Mouse (Mus musculus) heart, adult 18-20 months (tissue): ENCODE data around the gene Slc6a1. TPM values are rescaled to one million over a fixed set of nuclear protein-coding genes. Genes with fewer than 3 reads are reported as not detected.
"Not testable (repeated sequence)": the region's sequence is repeated elsewhere in the genome, so short reads cannot be mapped to it uniquely, and the experiment has no call there.

Experiments
- DNase-seq, 2 experiments: peaks; one replicate each; pipeline ENCODE4 v3.0.0; 2021 to 2022; ENCODE audit warnings: mixed read lengths in 1 of 2
- total RNA-seq, 2 experiments: library from RNA; stranded (reverse); gene quantifications; 2 replicates each; pipeline ENCODE4 v1.2.3; 2021

The Slc6a1 gene
- total RNA-seq, 2 experiments from 2014 or later: 0.05 TPM; not detected in 1

DNA sequence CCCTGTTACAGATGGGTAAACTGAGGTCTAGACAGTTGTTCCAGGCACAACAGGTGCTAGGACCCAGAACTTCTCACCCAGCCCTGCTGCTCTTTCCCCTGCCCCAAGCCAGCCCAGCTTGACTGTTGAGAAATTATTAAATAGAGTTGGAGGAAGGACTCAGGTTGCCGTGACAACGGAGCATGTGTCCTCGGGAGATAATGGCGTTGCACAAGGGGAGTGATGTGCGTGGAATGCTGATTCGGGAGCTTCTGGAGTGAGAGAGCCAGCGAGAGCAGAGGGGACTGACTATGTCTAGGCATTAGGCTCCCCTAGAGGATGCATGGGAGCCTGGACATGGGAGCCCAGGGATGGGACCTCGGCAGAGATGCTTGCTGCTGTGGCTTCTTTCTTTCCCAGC is 7.7 kb downstream of the Slc6a1 start:
- DNase-seq: no peak

DNA sequence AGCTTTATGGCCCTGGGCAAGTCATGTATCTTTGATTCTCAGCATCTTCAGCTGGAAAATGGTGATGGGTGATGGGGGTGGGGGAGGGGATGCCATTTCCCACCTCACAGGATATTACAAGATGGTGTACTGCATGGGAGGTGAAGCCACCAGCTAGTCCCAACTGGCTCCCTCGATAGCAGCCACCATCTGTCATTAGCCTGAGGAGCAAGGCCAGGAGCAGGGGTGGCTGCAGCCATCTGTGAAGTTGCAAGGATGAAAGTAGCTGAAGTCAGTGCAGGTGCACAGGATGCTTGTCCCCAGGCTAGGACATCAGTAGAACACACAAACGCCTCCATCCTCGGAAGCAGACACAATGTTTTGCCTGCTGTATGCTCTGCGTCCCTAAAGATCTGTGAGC is 8.5 kb downstream of the Slc6a1 start:
- no peak for DNase-seq

DNA sequence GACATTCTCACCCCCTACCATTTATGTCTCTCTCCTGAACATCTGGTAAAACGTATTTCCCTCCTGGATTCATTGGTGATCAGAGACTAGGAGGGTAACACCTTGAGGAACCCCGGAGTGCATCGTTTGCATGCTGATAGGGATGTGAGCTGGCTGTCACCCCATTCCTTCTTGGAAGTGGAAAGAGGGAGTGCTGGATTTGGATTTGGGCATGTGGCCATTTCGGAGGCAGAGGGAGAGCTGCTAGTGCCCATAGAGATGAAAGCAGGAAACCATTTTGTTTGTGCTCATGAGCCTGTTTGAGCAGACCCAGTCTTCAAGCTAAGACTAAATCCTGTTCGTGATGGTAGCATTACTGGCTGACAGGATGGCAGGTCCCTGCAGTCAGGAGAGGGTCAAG is 9.0 kb downstream of the Slc6a1 start:
- DNase-seq: no peak

DNA sequence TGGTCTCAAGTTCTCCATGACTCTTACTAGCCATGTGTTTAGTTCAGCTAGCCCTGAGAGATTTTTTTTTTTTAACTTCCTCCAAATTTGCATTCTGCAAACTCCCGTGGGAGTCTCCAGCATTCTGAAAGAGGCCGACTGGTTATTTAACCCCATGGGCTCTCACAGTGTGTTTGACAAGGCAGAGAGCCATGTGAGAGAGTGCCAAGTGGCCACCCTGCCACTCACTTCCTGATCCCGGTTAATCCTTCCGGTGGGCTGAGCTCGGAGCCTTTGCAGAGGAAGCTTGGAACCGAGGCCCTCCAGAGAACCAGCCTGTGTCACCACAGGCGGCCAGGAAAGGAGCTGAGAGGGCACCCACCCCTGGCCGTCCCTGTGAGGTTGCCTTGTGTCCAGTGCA is 11.1 kb downstream of the Slc6a1 start:
- DNase-seq: peak; percentile 6 to 11

DNA sequence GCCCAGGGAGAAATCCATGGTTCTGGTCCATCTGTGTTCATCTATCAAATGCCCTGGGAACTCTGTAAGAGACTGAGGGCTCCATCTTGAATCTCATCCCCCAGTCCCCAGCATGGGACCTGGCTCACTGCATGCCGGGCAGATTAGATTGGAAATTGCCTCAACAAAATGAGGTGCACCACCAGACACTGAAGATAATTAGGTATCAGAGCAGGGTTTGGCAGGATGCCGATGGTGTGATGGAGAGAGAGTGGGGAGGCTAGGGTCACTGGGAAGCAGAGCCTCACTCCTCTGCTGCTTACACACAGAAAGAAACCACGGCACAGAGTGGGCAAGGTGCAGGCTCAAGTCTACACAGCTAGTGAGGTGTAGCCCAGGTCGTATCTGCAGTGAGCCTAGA is 12.7 kb downstream of the Slc6a1 start:
- no peak for DNase-seq

DNA sequence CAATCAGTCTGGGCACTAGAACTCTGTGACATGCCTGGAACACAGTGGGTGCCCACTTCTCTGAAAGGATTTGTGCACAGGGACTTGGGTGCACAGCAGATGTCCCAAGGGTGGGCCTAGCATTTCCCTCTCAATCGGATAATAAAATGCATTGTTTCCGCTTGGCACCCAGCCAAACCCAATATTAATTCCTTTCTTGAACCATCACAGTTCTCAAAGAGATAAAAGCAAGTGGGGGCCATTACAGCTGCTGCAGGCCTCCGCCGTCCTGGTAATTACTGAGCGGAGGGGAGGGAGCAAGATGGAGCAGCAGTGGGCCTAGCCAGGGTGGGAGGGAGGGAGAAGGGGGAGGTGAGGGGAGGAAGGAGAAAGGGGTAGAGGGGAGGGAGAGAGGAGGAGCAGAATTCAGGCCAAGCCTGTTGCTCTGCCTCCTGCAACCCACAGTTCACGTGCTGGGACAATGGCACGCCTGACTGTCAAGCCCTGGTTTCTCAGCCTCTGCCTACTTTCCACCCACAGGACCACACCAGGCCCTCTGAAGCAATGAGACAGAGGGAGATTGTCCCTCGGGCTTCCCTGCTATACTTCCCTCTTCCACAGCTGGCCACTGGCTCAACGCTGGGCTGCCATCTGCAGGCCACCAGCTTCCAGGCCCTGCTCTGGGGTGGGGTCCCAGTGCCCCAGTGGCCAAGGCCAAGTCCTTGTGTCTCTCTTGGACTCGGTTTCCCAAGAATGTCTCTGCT is 15.0 kb downstream of the Slc6a1 start:
- no peak for DNase-seq

DNA sequence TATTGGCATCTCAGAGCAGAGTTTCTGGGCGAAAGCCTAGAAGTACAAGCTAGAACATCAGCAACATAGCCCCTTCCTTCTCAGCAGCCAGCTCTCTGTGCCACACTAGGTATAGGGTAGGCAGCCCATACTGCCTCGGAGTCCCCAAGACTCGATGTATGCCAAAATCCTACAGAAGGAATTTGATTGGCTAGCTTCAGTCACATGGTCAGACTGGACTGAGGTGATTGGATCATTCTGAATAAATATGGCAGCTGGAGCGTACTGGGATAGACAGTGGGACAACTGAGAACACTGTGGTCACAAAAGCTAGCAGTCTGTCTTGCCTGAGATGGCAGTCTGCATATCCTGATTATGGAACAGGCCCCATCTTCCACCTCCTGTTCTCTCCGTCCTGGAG is 17.3 kb downstream of the Slc6a1 start:
- no peak for DNase-seq

DNA sequence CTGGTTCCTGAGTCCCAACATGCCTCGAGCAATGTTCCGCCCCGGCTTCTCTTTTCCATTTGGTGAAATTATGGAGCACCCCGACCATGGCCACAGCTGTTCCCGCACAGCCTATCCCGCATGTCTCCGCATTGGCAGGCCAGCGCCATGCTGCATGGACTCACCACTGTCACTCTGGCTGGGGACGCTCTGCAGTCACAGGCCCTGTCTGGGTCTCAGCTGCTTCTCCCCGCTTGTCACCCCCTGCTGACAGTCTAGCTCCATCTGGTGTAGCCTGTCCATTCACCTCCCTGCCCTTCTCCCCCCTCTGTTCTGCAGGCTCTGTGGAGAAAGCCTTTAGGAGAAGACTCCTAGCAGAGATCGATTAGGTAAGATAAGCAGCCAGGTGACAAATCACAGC is 18.3 kb downstream of the Slc6a1 start:
- no peak for DNase-seq

DNA sequence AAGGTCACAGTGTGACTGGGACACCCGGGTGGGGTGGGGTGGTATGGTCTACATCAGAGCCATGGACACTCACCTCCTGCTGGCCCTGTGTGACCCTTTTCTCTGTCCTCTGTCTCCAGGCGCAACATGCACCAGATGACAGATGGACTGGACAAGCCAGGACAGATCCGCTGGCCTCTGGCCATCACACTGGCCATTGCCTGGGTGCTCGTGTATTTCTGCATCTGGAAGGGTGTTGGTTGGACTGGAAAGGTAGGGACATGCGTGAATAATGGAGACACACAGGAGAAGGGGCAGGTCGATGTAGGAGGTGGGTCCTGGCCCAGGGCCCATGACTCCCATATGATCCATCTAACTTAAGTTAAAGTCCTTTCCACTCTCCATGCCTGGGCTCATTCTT is 22.2 kb downstream of the Slc6a1 start:
- DNase-seq: peak in 1 of 2 experiments; percentile 3

DNA sequence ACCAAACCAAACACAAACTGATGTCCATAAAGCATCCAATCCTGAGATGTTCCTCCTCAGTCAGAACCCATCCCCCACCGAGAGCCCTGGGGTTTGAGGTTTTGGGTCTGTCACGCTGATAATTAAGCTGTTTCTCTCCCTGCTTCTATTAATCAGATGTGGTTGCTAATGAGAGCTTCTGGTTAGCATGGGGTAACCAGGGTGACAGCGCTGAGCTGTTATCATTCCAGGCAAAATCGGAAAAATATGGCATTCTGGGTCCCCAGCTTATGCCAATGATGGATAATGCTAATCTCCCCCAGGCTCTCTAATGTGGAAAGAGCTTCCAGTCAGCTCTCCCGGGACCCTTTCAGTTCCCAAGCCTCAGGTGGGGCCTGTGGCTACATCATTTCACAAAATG is 38.1 kb downstream of the Slc6a1 start:
- no peak for DNase-seq

DNA sequence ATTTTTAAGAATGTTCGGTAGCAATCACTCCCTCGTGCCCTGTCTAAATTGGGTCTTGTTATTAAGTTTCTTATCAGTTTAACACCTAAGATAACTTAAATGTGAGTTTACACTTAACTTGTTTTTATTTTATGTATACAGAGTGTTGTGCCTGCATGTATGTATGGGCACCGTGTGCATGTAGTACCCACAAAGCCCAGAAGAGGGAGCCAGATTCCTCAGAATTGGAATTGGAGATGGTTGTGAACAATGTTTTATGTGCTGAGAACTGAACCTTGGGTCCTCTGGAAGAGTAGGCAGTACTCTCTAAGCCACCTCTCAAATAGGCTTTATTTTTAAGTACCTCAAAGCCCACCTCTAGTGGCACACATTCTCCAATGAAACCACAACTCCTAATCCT is 38.7 kb downstream of the Slc6a1 start:
- DNase-seq: no peak

DNA sequence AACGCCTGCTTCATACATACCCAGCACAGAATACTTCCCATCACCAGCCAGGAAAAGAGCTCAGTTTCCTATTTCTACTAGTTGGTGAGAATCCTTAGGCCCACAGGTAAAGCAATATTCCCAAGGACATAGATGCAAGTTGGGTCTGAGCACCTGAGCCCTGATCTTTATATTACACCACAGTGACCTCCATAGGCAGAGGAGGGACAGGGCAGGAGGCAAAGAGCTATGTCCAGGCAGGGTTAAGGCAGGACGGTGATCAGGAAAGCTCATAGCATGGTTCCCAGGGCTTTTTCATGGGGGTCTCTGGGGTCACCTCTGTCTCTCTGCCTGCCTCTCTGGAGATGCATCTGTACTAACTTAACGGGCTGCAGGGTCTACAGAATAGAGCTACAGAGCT is 40.5 kb downstream of the Slc6a1 start:
- no peak for DNase-seq

DNA sequence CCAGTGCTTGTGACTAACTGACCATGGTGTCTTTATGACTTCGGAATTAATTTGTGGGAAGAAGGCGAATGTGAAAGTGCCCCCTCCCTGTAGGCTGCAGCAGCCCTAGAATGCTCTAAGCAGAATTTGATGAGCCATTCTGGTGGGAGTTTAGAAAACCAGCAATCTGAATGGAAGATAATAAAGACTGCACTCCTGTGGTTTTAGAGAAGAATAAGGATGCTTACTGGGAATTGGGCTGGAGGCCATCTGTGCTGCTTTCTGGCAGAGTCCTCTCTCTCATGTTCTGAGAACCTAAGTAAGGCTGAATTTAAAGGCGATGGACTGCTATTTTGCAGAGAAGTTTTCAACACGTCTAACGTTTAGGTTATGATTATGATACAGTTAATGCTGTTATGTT is 42.4 kb downstream of the Slc6a1 start:
- DNase-seq: no peak

DNA sequence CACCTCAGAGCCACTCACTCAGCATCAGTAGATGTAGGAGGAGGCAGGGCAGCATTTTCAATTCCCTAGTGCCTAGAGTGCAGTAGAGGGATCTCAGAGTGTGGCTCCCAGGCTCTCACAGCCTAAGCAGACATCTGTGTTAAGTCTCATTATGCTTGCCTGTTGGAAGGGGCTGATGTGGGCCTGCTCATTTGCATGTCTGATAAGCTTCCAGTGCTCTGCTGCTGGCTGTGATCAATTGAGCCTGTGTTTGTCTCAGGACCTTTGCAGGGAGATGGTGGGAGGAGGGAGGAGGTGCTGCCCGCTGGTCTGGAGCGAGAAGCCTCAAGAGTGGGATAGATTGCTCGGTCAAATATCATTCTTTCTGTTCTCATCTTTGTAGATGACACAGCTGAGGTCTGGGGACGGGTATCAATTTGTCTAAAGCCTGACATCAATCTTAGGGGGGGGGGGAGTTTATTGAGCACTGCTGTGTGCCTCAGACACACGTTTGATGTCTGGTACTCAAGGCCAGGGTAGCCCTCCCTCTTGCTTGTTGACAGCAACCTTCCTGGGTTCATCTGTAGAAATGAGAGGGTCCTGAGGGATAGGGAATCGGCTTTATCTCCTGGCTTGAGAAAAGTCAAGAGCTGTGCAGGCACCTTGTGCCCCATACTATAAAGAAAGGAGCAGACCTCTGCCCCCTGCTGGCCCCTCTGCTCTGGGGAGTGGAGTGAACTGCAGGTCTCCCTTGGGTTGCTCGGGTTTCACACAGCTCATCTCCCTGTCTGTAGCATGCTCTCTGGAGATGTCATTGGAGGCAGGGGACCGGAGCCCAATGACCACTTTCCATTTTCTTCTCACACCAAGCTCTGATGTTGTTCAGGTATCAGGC is 47.4 kb downstream of the Slc6a1 start:
- DNase-seq: no peak

DNA sequence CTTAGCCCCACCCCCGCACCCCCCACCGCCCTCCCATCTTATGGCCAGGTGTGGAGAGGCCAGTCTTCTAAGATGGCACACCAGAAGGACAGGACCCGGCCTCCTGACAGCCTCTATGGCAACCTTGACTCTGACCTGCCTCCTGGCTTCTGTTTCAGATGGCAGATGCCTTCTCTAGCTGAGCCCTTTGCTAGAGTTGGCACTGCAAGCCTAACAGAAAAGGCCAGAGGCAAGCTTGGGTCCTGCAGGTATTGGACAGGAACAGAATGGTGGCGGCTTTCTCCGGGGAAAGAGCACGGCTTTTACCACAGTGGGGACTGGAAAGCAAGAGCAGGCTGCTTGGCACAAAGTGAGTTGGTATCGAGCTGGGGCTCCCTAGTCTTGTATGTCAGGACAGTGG is 49.5 kb downstream of the Slc6a1 start:
- no peak for DNase-seq

DNA sequence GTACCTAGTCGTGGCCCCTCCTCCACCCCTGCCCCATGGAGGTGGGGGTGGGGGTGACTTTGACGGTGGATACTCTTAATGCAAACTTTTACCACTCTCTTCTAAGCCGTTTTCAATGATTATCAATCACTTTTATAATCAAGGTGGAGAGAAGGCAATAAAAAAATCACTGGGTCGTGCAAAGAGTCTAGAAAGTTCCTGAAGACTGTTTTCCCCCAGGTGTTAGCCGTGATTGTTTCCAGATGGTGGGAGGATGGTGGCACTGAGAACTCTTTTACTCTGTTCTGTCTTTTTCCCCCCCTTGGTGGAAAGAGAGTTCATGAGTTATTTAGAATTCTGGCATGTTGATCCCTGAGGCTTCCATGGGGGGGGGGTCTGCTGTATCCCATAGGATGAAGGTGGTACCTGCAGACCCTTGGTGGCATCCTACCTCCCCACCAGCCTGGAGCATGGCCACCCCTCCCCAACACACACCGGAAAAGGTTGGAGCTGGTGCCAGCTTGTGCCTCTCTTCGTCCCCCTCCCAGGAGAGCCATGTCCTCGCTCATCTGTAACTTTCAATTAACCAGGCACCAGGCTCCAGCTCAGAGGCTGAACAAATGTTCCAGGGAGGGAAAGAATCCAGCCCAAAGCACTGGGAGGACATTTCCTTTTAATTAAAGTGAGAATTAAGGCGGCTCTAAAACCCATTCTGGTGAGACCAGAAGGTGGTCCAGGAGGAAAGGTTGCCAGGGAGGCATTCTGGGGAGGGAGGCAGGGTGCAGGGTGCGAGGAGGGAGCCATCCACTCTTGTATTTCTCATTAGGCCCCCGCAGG is 53.9 kb downstream of the Slc6a1 start:
- DNase-seq: no peak

DNA sequence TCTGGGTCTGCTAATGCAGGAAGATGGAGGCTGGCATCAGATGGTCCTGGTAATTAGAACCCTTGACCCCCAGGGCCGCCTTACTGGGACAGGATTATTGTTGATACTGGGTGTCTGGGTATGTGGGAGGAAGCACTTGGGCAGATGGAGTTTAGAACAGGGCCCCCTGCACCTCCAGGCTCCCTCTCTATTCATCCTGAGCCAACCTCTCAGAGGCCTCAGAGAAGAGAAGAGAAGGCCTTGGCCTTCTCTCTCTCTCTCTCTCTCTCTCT is 54.4 kb downstream of the Slc6a1 start:
- DNase-seq: no peak

DNA sequence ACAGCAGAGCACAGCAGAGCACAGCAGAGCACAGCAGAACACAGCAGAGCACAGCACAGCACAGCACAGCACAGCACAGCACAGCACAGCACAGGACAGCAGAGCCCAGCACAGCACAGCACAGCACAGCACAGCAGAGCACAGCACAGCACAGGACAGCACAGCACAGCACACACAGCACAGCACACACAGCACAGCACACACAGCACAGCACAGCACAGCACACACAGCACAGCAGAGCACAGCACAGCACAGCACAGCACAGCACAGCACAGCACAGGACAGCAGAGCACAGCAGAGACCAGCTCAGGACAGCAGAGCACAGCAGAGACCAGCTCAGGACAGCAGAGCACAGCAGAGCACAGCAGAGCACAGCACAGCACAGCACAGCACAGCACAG is 58.9 kb downstream of the Slc6a1 start:
- not testable (repeated sequence) for DNase-seq

DNA sequence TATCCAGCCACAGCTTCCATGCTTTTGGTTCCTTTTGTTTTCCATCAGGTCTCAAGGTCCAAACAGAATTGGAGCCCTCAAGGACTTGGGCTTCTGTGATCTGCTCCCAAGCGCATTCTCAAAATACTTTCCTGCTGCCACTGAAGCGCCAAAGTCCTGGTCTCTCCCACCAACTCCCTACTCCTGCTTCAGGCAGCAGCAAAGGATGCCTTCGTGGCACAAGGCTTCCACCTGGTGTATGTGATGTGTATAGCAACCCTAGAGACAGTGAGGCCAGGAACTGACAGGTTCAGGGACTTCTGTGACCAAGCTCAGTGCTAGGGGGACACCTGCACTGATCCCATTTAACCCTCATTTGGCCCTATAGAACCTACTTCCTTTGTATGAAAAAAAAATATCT is 61.3 kb downstream of the Slc6a1 start:
- DNase-seq: peak; percentile 27 to 68

DNA sequence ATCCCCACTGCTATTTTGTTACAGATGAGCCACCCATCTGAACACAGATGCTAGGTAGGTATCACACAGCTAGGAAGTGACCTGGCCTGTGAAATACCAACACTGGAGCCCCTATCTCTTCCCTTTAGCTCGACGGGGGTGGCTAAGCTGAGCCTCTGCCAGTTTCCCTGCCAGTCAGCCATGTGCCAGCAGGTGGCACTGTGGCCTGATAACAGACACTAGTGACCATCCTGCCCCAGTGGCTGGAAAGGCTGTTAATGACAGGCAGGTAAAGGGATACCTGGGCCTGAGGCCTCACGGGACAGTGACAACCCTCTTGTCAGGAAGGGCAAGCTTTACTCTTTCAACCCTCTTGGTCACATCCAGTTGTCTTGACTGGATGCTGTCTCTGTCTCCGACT is 62.7 kb downstream of the Slc6a1 start:
- DNase-seq: peak; percentile 46 to 80

DNA sequence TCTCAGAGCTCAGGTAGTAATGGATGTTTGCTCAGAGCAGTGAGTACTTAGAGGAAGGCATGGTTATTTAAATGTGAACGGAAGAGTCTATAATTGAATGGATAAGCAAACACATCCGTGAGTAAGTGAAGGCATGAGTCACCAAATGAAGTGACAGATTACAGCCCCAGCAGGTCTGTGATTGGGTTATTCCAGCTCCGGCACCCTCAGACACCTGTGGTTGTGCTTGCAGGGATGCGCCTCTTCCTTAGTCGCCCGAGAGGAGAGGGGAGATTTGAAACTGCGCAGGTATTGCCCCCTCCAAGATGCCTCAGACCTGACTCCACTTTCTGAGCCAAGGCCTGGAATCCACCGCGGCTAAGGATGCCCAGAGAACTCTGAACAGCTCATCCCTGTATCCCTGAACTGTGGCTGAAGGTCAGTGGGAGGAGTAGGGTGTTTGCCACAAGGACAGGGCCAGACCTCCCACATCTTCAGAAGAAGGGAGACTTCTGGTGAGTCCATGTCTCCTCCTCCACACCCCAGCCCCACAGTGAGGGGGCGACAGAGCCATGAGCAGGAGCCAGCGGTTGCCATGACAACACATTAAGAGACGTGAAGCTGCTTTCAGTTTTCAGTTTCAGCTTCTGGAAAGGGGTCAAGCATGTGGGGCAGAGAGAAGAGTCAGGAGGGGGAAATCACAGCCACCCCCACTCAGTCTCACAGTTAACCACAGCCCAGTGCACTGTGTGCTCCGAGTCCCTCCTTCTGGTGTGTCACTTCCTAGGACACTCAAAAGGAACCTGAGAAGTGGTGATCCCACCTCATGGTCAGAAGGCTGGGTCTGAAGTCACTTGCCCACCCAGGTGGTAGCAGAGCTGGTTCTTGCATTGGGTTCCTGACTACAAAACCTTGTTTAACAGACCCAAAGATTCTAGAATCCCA is 65.7 kb downstream of the Slc6a1 start:
- DNase-seq: no peak

DNA sequence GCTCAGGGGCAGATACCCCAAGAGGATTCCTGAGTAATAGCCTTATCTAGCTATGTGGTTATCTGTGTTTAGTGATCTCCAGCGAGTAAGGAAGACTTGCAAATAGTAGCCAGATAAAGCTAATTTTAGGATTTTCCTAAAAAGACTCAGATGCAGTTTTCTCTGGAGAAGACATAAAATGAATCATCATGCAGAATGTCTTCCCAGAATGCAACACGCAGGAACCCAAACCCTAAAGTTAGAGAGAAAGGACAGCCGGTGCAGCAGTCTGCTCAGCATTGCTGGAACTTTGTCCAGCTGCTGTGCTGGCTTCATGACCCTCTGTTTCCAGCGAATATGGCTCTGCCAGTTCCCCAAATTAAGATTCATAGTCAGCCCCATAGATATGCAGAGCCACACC is 72.2 kb downstream of the Slc6a1 start:
- no peak for DNase-seq
